Mouse (Mus musculus): ENCODE measurements around the gene Dkk2.

DNA sequence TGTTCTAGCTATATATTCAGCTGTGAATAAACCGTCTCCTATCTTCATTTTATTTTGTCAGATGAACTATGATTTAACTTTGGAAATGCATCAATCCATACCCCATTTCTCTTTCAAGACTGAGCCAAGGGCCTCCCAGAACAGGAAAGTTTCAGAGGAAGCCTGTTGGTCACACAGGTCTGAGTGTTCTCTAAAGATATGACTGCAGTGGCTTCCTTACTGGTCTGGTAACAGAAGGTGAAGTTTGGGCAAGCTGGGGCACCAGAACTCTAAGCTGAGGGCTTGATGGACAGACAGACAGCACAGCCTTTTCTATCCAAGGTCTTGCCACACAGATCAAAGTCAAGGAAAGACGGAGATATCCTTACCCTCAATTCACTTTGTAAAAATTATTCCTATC lies 48.4 kb upstream of the Dkk2 start:
- TF ChIP-seq CTCF (IDR thresholded peaks at IDR 0.05; ENCODE audit: low read depth) (no peak), EP300 (optimal IDR thresholded peaks at IDR 0.05) (no peak)
